Mouse (Mus musculus): Measurements from ENCODE around the gene Tenm3. TPM values are rescaled to one million over a fixed set of nuclear protein-coding genes. Genes with fewer than 3 reads are reported as not detected.

Gene Tenm3
- polyA plus RNA-seq, 1 experiment from 2014 or later = 57.1 TPM

GRCm38 (mm10) chr8:48342321-48343066, 501.3 kb downstream of the Tenm3 start:
- Histone ChIP-seq H3K36me3 (no peaks in the 10 kb centered on the region), H3K27me3 (peaks cover 23% of the 10 kb centered on the region), H3K4me3 (replicated peaks) (peak overlapping the region; percentile 25), H3K27ac (peak overlapping the region; percentile 44; the same call in 1 of the 2 replicates), H3K9ac (replicated peaks) (peak overlapping the region; percentile 56; the same call in 1 of the 2 replicates), H3K9me3 (no peaks in the 10 kb centered on the region), H3K4me1 (replicated peaks) (peaks cover 34% of the 10 kb centered on the region), H3K4me2 (replicated peaks) (peak overlapping the region; percentile 51)
- WGBS = 28% methylated on average over 30 of the region's 30 CpGs
- ATAC-seq = peak; percentile 92

GRCm38 (mm10) chr8:48341692-48342091, 502.1 kb downstream of the Tenm3 start:
- H3K27ac ChIP-seq = no peak overlapping the region
- 0 out of 2 replicates have a peak, but pooled peaks have one; percentile 19 for ATAC-seq
- no peak overlapping the region for H3K9ac ChIP-seq (replicated peaks)
- H3K9me3 ChIP-seq = no peaks in the 10 kb centered on the region
- H3K4me3 ChIP-seq (replicated peaks) = no peak overlapping the region
- WGBS = 13% methylated on average over 4 of the region's 4 CpGs
- no peaks in the 10 kb centered on the region for H3K36me3 ChIP-seq
- peaks cover 23% of the 10 kb centered on the region for H3K27me3 ChIP-seq
- H3K4me2 ChIP-seq (replicated peaks) = no peak overlapping the region
- H3K4me1 ChIP-seq (replicated peaks) = peaks cover 32% of the 10 kb centered on the region

GRCm38 (mm10) chr8:48341276-48341675, 502.5 kb downstream of the Tenm3 start:
- no peak for ATAC-seq
- Histone ChIP-seq H3K9me3 (no peaks in the 10 kb centered on the region), H3K4me3 (replicated peaks) (no peak overlapping the region), H3K36me3 (no peaks in the 10 kb centered on the region), H3K9ac (replicated peaks) (no peak overlapping the region), H3K27ac (no peak overlapping the region), H3K4me2 (replicated peaks) (no peak overlapping the region), H3K4me1 (replicated peaks) (peaks cover 29% of the 10 kb centered on the region), H3K27me3 (peaks cover 23% of the 10 kb centered on the region)
- WGBS = 26% methylated on average over 5 of the region's 5 CpGs

- ATAC-seq = peak; percentile 65; the same call in 1 of the 2 replicates
- Histone ChIP-seq H3K27me3 (no peaks in the 10 kb centered on the region), H3K27ac (no peak overlapping the region)
Measured at GRCm38 (mm10) chr8:48322655-48323265, 521.0 kb downstream of the Tenm3 start.

GRCm38 (mm10) chr8:48322240-48322639, 521.5 kb downstream of the Tenm3 start:
- Histone ChIP-seq H3K27ac (no peak overlapping the region), H3K27me3 (no peaks in the 10 kb centered on the region), H3K9ac (replicated peaks) (no peak overlapping the region), H3K9me3 (no peaks in the 10 kb centered on the region), H3K4me1 (replicated peaks) (peaks cover 12% of the 10 kb centered on the region; the same call in 1 of the 2 replicates), H3K36me3 (0 out of 2 replicates have a peak, but pooled peaks cover 4% of the 10 kb centered on the region), H3K4me3 (replicated peaks) (no peak overlapping the region), H3K4me2 (replicated peaks) (no peak overlapping the region)
- no peak for ATAC-seq
- WGBS = 96% methylated on average over 6 of the region's 6 CpGs

More at GRCm38 (mm10) chr8:48322655-48323265, 521.0 kb downstream of the Tenm3 start:
- 74% methylated on average over 11 of the region's 11 CpGs for WGBS
- Histone ChIP-seq H3K4me3 (replicated peaks) (no peak overlapping the region), H3K4me2 (replicated peaks) (no peak overlapping the region), H3K9me3 (no peaks in the 10 kb centered on the region), H3K36me3 (0 out of 2 replicates have a peak, but pooled peaks cover 4% of the 10 kb centered on the region), H3K4me1 (replicated peaks) (peaks cover 12% of the 10 kb centered on the region; the same call in 1 of the 2 replicates), H3K9ac (replicated peaks) (no peak overlapping the region)

DNA sequence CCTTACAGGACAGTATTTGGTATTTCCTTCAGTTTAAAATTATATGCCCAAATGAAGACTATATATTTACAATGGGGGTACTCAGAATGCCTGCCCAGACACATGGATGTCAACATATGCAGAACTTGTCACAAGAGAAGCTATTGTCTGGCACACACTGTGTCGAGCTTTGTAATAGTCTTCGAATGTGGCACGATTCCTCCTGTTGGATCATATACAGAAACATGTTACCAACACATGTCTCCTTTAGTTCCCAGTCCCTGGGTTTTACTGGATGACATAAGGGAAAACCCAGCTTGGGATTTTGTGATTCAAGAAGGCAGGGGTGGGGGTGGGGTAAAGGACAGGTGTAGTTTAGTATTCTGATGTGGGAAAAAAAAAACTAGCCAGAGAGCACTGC, 524.1 kb downstream of the Tenm3 start:
- Histone ChIP-seq H3K4me3 (replicated peaks) (no peak overlapping the region), H3K9ac (replicated peaks) (no peak overlapping the region), H3K4me2 (replicated peaks) (no peak overlapping the region), H3K27me3 (no peaks in the 10 kb centered on the region), H3K9me3 (no peaks in the 10 kb centered on the region), H3K27ac (no peak overlapping the region), H3K4me1 (replicated peaks) (peaks cover 12% of the 10 kb centered on the region; the same call in 1 of the 2 replicates), H3K36me3 (0 out of 2 replicates have a peak, but pooled peaks cover 4% of the 10 kb centered on the region)
- 90% methylated on average over 3 of the region's 3 CpGs for WGBS
- ATAC-seq = no peak

GRCm38 (mm10) chr8:48317498-48317897, 526.3 kb downstream of the Tenm3 start:
- WGBS = 94% methylated on average over 10 of the region's 10 CpGs
- Histone ChIP-seq H3K27ac (no peak overlapping the region), H3K4me1 (replicated peaks) (peaks cover 10% of the 10 kb centered on the region; the same call in 1 of the 2 replicates), H3K9ac (replicated peaks) (no peak overlapping the region), H3K36me3 (0 out of 2 replicates have a peak, but pooled peaks cover 4% of the 10 kb centered on the region), H3K4me3 (replicated peaks) (no peak overlapping the region), H3K9me3 (no peaks in the 10 kb centered on the region), H3K4me2 (replicated peaks) (no peak overlapping the region), H3K27me3 (no peaks in the 10 kb centered on the region)
- ATAC-seq = no peak

- H3K36me3 ChIP-seq = 0 out of 2 replicates have a peak, but pooled peaks cover 4% of the 10 kb centered on the region
- no peak overlapping the region for H3K9ac ChIP-seq (replicated peaks)
- H3K4me2 ChIP-seq (replicated peaks) = no peak overlapping the region
- H3K4me3 ChIP-seq (replicated peaks) = no peak overlapping the region
- no peak for ATAC-seq
- no peaks in the 10 kb centered on the region for H3K27me3 ChIP-seq
- WGBS = 83% methylated on average over 8 of the region's 8 CpGs
- H3K9me3 ChIP-seq = no peaks in the 10 kb centered on the region
- H3K4me1 ChIP-seq (replicated peaks) = peaks cover 29% of the 10 kb centered on the region
- no peak overlapping the region for H3K27ac ChIP-seq
Measured at GRCm38 (mm10) chr8:48315605-48316004, 528.1 kb downstream of the Tenm3 start.

DNA sequence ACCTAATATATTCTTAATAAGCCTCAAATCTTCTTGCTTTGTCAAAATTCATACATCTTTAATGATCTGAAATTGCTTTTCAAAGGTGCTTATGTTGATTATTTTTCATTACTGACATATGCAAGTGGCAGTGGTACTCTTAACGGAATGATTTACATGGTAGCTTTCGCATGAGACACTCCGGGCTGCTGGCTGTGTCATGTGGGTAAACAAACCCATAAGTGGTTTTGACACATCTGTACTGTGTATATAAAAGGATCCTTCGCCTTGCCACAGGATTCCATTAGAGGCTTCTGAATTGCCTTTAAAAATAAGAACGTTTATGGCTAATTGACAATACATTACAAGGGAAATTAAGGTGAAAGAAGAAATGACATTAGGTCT, 529.8 kb downstream of the Tenm3 start:
- Histone ChIP-seq H3K4me3 (replicated peaks) (no peak overlapping the region), H3K27me3 (no peaks in the 10 kb centered on the region), H3K36me3 (no peaks in the 10 kb centered on the region), H3K9me3 (no peaks in the 10 kb centered on the region), H3K9ac (replicated peaks) (no peak overlapping the region), H3K4me2 (replicated peaks) (no peak overlapping the region), H3K27ac (no peak overlapping the region), H3K4me1 (replicated peaks) (peaks cover 46% of the 10 kb centered on the region)
- WGBS = 62% methylated on average over 5 of the region's 5 CpGs
- ATAC-seq = peak; percentile 44; the same call in 1 of the 2 replicates

DNA sequence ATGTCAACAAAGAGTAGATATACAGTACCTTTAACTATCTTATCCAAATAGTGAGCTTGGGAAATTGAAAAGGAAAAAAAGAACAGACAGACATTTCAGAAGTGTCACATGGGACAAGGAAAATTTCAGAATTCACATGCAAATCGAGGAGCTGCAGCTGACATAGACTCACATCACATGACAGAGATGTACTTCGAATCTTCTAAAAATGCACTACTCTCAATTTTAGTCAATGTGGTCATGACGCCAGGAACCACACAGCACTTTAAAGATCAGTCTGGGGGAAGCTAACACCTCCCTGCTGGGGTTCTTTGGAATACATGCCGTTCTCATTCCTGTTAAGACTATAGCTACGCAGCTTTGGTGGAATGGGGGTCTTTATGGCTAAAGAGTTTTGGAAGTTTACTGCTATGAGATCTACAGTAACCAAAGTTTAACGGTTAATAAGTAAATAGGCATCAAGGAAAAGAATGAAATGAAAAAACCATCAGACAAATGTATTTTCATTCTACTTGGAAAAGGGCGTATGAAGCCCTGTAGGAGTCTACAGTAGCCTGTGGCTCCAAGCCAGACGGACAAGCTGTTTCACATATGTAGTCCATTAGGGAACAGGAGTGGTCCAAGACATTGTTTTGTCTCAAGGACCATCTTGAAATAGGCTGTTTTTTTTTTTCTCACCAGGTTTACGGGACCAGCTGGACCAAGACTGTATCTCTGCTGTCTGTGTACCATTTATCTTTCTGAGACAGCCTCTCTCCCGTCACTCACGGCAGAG, 530.4 kb downstream of the Tenm3 start:
- Histone ChIP-seq H3K36me3 (no peaks in the 10 kb centered on the region), H3K27ac (no peak overlapping the region), H3K4me2 (replicated peaks) (no peak overlapping the region), H3K4me3 (replicated peaks) (no peak overlapping the region), H3K4me1 (replicated peaks) (peaks cover 51% of the 10 kb centered on the region), H3K9me3 (no peaks in the 10 kb centered on the region), H3K9ac (replicated peaks) (no peak overlapping the region), H3K27me3 (no peaks in the 10 kb centered on the region)
- 71% methylated on average over 11 of the region's 11 CpGs for WGBS
- no peak for ATAC-seq

DNA sequence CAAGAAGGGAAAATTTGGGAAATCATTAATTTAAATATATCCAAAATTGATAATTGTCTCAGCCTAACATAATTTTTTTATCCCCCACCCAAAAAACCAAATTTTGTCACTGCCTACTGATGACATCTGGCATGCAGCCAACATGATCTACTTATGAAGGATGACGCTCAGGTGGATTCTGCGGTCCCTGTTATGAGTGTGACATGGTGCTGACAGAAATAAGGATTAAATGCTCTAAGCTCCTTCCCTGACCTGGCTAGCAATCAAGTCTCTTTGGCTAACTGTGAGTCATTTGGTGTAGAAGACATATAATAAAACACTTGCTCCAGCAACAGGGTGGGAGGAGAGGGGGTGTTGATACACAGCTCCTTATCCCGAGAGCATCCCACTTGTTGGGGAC, 532.0 kb downstream of the Tenm3 start:
- H3K9me3 ChIP-seq = no peaks in the 10 kb centered on the region
- H3K4me3 ChIP-seq (replicated peaks) = no peak overlapping the region
- H3K36me3 ChIP-seq = no peaks in the 10 kb centered on the region
- H3K4me2 ChIP-seq (replicated peaks) = no peak overlapping the region
- H3K4me1 ChIP-seq (replicated peaks) = peaks cover 51% of the 10 kb centered on the region
- H3K9ac ChIP-seq (replicated peaks) = no peak overlapping the region
- WGBS = 60% methylated on average over 3 of the region's 3 CpGs
- no peak for ATAC-seq
- H3K27me3 ChIP-seq = no peaks in the 10 kb centered on the region
- H3K27ac ChIP-seq = no peak overlapping the region

All from midbrain, embryonic 13.5 days (tissue).